ENCODE assay signal across 9 mouse cellular contexts in the genomic region with DNA sequence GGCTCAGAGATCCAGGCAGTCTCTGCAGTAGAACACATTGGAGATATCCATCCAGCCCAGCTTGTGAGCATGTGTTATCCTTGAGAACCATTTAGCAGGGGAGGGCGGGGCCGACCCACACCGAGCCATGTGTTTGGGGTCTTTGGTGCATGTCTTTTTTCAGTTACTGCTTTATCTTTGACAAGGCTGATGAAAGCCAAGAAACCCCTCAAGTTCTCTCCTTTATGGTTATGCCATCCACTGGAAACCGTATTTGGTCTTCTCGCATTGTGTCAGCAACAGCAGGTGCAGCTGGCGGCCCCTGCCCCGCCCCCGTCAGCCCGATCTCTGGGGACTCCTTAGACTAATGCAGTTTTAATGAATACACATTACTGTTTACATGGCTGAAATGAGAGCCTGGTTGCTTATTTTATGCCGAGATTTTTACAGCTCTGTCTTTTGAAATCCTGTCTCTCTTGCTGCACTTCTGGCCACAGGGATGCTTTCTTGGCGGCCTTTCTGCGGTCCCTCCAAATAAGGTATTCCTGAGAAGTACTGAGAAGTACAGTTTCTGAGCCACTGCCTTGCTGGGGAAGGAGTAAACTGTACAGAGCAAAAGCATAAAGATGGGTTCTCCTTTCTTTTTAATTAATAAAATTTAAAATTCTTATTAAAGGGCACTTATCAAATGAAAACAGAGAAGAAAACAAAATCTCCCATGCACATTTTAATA.
DNase-seq lines count a peak whose midpoint lies in the region; ATAC-seq lines count a peak whose summit lies in the region.
"Had no signal": no experiment of that assay in that cellular context is flagged by ENCODE, and none has a peak within 500 bp of the region (broad histone marks: within the 10 kb centered on the region; RNA-seq: fewer than 3 reads in every experiment).

No protein-coding gene starts in this region.

- H3K9ac ChIP-seq in limb, embryonic 11.5 days (ENCODE audit: low read length) = no peak overlapping the region
- H3K9ac ChIP-seq in forebrain, embryonic 14.5 days (ENCODE audit: low read length) = no peak overlapping the region
- no peak overlapping the region for H3K9ac ChIP-seq in stomach, embryonic 16.5 days (ENCODE audit: low read length)

- no peak overlapping the region for H3K27ac ChIP-seq in limb, embryonic 11.5 days (replicated peaks; ENCODE audit: low read depth, low read length)
- no peak overlapping the region for H3K27ac ChIP-seq in limb, embryonic 10.5 days
- H3K27ac ChIP-seq in forebrain, embryonic 14.5 days (ENCODE audit: low read depth, low read length) = 0 out of 2 replicates have a peak overlapping the region, but pooled peaks have one; percentile 41
- no peak overlapping the region for H3K27ac ChIP-seq in stomach, embryonic 16.5 days (ENCODE audit: low read length)

- H3K4me3 ChIP-seq in limb, embryonic 11.5 days (ENCODE audit: low read depth, low read length) = no peak overlapping the region
- H3K4me3 ChIP-seq in limb, embryonic 10.5 days = no peak overlapping the region
- no peak overlapping the region for H3K4me3 ChIP-seq in forebrain, embryonic 14.5 days (ENCODE audit: low read depth, low read length)
- no peak overlapping the region for H3K4me3 ChIP-seq in stomach, embryonic 16.5 days (replicated peaks; ENCODE audit: low read length)

- no peaks in the 10 kb centered on the region for H3K9me3 ChIP-seq in limb, embryonic 11.5 days (ENCODE audit: control insufficient read depth, low read length)
- no peaks in the 10 kb centered on the region for H3K9me3 ChIP-seq in limb, embryonic 10.5 days (replicated peaks)
- no peaks in the 10 kb centered on the region for H3K9me3 ChIP-seq in forebrain, embryonic 14.5 days (replicated peaks; ENCODE audit: control insufficient read depth, low read length)
- H3K9me3 ChIP-seq in stomach, embryonic 16.5 days (replicated peaks; ENCODE audit: control insufficient read depth, low read length) = no peaks in the 10 kb centered on the region

- 63% methylated on average over 12 of the region's 12 CpGs for WGBS in limb, embryonic 11.5 days
- 82% methylated on average over 12 of the region's 12 CpGs for WGBS in limb, embryonic 10.5 days
- WGBS in forebrain, embryonic 14.5 days = 38% methylated on average over 12 of the region's 12 CpGs
- 51% methylated on average over 12 of the region's 12 CpGs for WGBS in stomach, embryonic 16.5 days

- 0 out of 2 replicates have a peak, but pooled peaks cover 3% of the 10 kb centered on the region for H3K4me1 ChIP-seq in limb, embryonic 11.5 days (ENCODE audit: control insufficient read depth, insufficient read depth, low read length)
- peaks cover 11% of the 10 kb centered on the region; the same call in 1 of the 2 replicates for H3K4me1 ChIP-seq in limb, embryonic 10.5 days
- H3K4me1 ChIP-seq in forebrain, embryonic 14.5 days (ENCODE audit: control insufficient read depth, insufficient read depth, low read length) = peaks cover 7% of the 10 kb centered on the region
- H3K4me1 ChIP-seq in stomach, embryonic 16.5 days (ENCODE audit: control insufficient read depth, insufficient read depth, low read length) = no peaks in the 10 kb centered on the region

- no peak for ATAC-seq in limb, embryonic 11.5 days (ENCODE audit: insufficient number of reproducible peaks, low FRiP score, low TSS enrichment, low read depth)
- ATAC-seq in forebrain, embryonic 14.5 days = peak; percentile 85
- peak; percentile 65; the same call in 1 of the 2 replicates for ATAC-seq in megakaryocyte-erythroid progenitor cell, adult 5-6 weeks (replicated peaks; ENCODE audit: low FRiP score, low TSS enrichment, poor library complexity, severe bottlenecking)
- peak; percentile 75 for ATAC-seq in stomach, embryonic 16.5 days (ENCODE audit: insufficient read depth, low FRiP score)
- ATAC-seq in megakaryocyte, adult 5-6 weeks (ENCODE audit: poor library complexity, severe bottlenecking) = no peak

- DNase-seq in limb, embryonic 11.5 days (ENCODE audit: low spot score) = peak; percentile 37
- DNase-seq in limb, embryonic 10.5 days (ENCODE audit: low spot score) = no peak
- peak; percentile 67 for DNase-seq in forebrain, embryonic 14.5 days (ENCODE audit: low spot score)
- no peak for DNase-seq in adrenal gland, adult 2 months
- DNase-seq in gastrocnemius, postnatal 25 days = no peak
- DNase-seq: kidney, postnatal 10 days had no signal

- H3K4me2 ChIP-seq in limb, embryonic 11.5 days (ENCODE audit: low read depth, severe bottlenecking) = no peak overlapping the region
- H3K4me2 ChIP-seq in forebrain, embryonic 14.5 days (ENCODE audit: low read length) = peak overlapping the region; percentile 16; the same call in 1 of the 2 replicates
- H3K4me2 ChIP-seq in stomach, embryonic 16.5 days (ENCODE audit: low read depth, low read length) = no peak overlapping the region

- peaks cover 3% of the 10 kb centered on the region; the same call in 1 of the 2 replicates for H3K27me3 ChIP-seq in limb, embryonic 11.5 days (ENCODE audit: control insufficient read depth, insufficient read depth, low read length)
- H3K27me3 ChIP-seq in limb, embryonic 10.5 days (ENCODE audit: low read depth, poor library complexity, severe bottlenecking) = peaks cover 77% of the 10 kb centered on the region
- no peaks in the 10 kb centered on the region for H3K27me3 ChIP-seq in forebrain, embryonic 14.5 days (replicated peaks; ENCODE audit: control insufficient read depth, insufficient read depth, low read length)
- H3K27me3 ChIP-seq in stomach, embryonic 16.5 days (ENCODE audit: control insufficient read depth, insufficient read depth, low read length) = no peaks in the 10 kb centered on the region

- H3K36me3 ChIP-seq in limb, embryonic 11.5 days (ENCODE audit: control insufficient read depth, insufficient read depth, low read length) = no peaks in the 10 kb centered on the region
- H3K36me3 ChIP-seq in limb, embryonic 10.5 days = no peaks in the 10 kb centered on the region
- H3K36me3 ChIP-seq in forebrain, embryonic 14.5 days (ENCODE audit: control insufficient read depth, insufficient read depth, low read length) = no peaks in the 10 kb centered on the region
- no peaks in the 10 kb centered on the region for H3K36me3 ChIP-seq in stomach, embryonic 16.5 days (ENCODE audit: control insufficient read depth, insufficient read depth, low read length)

Comparison
In these comparisons a context has a peak if more than half of its experiments do, and no peak if none do; other contexts are left out.
1. DNase-seq: peak in limb, embryonic 11.5 days (single experiment) and forebrain, embryonic 14.5 days (single experiment); none in limb, embryonic 10.5 days (single experiment), adrenal gland, adult 2 months (single experiment) and gastrocnemius, postnatal 25 days (single experiment).
2. ATAC-seq: peak in forebrain, embryonic 14.5 days (single experiment), megakaryocyte-erythroid progenitor cell, adult 5-6 weeks (single experiment) and stomach, embryonic 16.5 days (single experiment); none in limb, embryonic 11.5 days (single experiment) and megakaryocyte, adult 5-6 weeks (single experiment).